Mouse (Mus musculus): Measurements from ENCODE around the gene Rab39b. TPM values are rescaled to one million over a fixed set of nuclear protein-coding genes. Genes with fewer than 3 reads are reported as not detected.

Gene Rab39b
- polyA plus RNA-seq (2016; fragmentation: Nextera tagmentation; extraction: Ambion mirVana): 10.2 and 14.0 TPM in 2 replicates

GRCm38 (mm10) chrX:75577582-75578324, at the start of gene Rab39b:
Gene Rab39b (minus strand): TSS chrX:75578231.
- Histone ChIP-seq H3K9me3 (replicated peaks) (no peaks in the 10 kb centered on the region), H3K36me3 (peaks cover 7% of the 10 kb centered on the region; the same call in 1 of the 2 replicates), H3K27me3 (ENCODE audit: low read depth, poor library complexity, severe bottlenecking) (no peaks in the 10 kb centered on the region), H3K4me1 (peaks cover 5% of the 10 kb centered on the region; the same call in 1 of the 2 replicates), H3K4me3 (peak within 1 kb of the TSS; percentile 63), H3K27ac (replicated peaks) (peak within 1 kb of the TSS; percentile 89)
- DNase-seq (ENCODE audit: low spot score): peak; percentile 56
- 16% methylated on average over 41 of the region's 41 CpGs for WGBS

GRCm38 (mm10) chrX:75578539-75578938, 508 bp upstream of the Rab39b start:
- Histone ChIP-seq H3K4me3 (no peak overlapping the region), H3K27me3 (ENCODE audit: low read depth, poor library complexity, severe bottlenecking) (no peaks in the 10 kb centered on the region), H3K27ac (replicated peaks) (no peak overlapping the region), H3K9me3 (replicated peaks) (no peaks in the 10 kb centered on the region), H3K4me1 (peaks cover 5% of the 10 kb centered on the region; the same call in 1 of the 2 replicates), H3K36me3 (peaks cover 7% of the 10 kb centered on the region; the same call in 1 of the 2 replicates)
- 84% methylated on average over 2 of the region's 2 CpGs for WGBS
- no peak for DNase-seq (ENCODE audit: low spot score)

Other genes starting within 250 kb of the Rab39b start
- 27.6 and 30.2 TPM in 2 replicates for gene Fundc2, start 195.8 kb downstream of the Rab39b start, polyA plus RNA-seq (2016; fragmentation: Nextera tagmentation; extraction: Ambion mirVana)
- 1.1 and 1.4 TPM in 2 replicates for gene F8, start 195.6 kb downstream of the Rab39b start, polyA plus RNA-seq (2016; fragmentation: Nextera tagmentation; extraction: Ambion mirVana)
- 17.5 and 17.8 TPM in 2 replicates for gene Cmc4, start 161.6 kb downstream of the Rab39b start, polyA plus RNA-seq (2016; fragmentation: Nextera tagmentation; extraction: Ambion mirVana)
- gene Mtcp1, start 161.6 kb downstream of the Rab39b start, polyA plus RNA-seq (2016; fragmentation: Nextera tagmentation; extraction: Ambion mirVana): 7.9 and 10.3 TPM in 2 replicates
- 72.1 and 72.5 TPM in 2 replicates for gene Brcc3, start 161.6 kb downstream of the Rab39b start, polyA plus RNA-seq (2016; fragmentation: Nextera tagmentation; extraction: Ambion mirVana)
- gene Vbp1, start 63.9 kb downstream of the Rab39b start, polyA plus RNA-seq (2016; fragmentation: Nextera tagmentation; extraction: Ambion mirVana): 209 and 215 TPM in 2 replicates

Data from midbrain, embryonic 10.5 days (tissue).